Mouse (Mus musculus): ENCODE data around the gene Fxyd6.

DNA sequence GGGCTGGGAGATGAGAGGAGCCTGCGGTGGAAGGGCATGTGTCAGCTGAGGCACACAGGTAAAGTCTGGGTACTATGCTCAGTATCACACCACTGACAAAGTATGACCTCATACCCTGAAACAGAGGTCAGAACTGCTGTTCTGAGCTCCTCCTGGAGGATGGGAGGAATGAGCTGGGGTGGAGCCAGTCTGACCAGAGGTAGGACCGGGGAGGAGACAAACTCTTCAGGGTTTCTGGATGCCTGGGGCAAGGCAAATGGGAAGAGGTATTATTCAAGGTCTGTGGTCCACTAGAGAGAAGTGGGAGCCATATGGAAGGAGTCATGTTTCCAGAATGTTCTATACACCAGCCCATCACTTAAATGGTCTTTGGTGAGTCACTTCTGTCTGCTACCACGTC lies 41.1 kb downstream of the Fxyd6 start:
- no peak for TF ChIP-seq CTCF (IDR thresholded peaks at IDR 0.05; ENCODE audit: low read depth, low read length)
- TF ChIP-seq POLR2A (IDR thresholded peaks at IDR 0.05; ENCODE audit: insufficient read depth, low read length), result no peak
